Mouse (Mus musculus): ENCODE data around the gene Rps16.

DNA sequence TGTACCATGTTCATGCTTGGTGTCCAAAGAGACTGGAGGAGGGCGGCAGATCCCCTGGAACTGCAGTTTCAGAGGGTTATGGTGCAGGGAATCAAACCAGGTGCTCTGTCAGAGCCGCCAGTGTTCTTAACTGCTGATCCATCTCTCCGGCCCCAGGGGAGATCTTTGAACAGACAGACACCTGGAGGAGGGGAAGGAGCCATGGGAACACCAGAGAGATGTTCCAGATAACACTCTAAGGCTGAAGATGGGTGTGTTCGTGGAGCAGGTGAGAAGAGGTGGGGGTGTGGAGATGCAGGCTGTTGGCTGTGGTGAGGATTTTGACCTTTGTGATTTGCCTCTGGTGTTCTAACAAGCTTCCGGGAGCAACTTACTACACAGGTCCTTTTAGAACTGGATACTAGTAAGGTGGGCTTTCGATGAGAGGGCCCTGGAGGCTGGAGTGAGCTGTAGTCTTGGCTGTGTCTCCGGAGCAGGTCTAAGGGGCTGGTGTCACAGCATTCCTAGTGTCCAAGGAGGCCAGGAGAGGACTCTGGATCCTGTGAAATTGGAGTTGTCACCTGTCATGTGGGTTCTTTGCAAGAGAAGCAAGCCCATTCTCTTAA, 23.5 kb downstream of the Rps16 start:
- TF ChIP-seq POLR2A (IDR thresholded peaks at IDR 0.05; ENCODE audit: insufficient read depth, low read length) (no peak), CTCF (IDR thresholded peaks at IDR 0.05; ENCODE audit: low read depth, low read length) (no peak), EP300 (IDR thresholded peaks at IDR 0.05; ENCODE audit: insufficient read depth, low read depth, low read length) (no peak)

Data from ES-Bruce4 (cell line).